Mouse (Mus musculus): ENCODE measurements around the gene Tor4a. TPM values are rescaled to one million over a fixed set of nuclear protein-coding genes. Genes with fewer than 3 reads are reported as not detected.

The Tor4a gene
- polyA plus RNA-seq, 1 experiment = 52.8 TPM

GRCm38 (mm10) chr2:25195211-25196156, 1.2 kb downstream of the Tor4a start:
- Histone ChIP-seq H3K4me1 (ENCODE audit: control insufficient read depth, insufficient read depth, low read length) (peaks cover 26% of the 10 kb centered on the region), H3K4me3 (replicated peaks; ENCODE audit: extremely low read depth, low read depth, low read length) (peak overlapping the region; percentile 61)
- DNase-seq = peak; percentile 72
- TF ChIP-seq POLR2A (IDR thresholded peaks at IDR 0.05; ENCODE audit: borderline replicate concordance, extremely low read depth, low read depth, low read length) (no peak), CTCF (IDR thresholded peaks at IDR 0.05; ENCODE audit: insufficient read depth, low read length) (no peak)
- WGBS = 22% methylated on average over 55 of the region's 55 CpGs

GRCm38 (mm10) chr2:25194486-25195171, 2.1 kb downstream of the Tor4a start:
- Histone ChIP-seq H3K4me1 (ENCODE audit: control insufficient read depth, insufficient read depth, low read length) (peaks cover 26% of the 10 kb centered on the region), H3K4me3 (replicated peaks; ENCODE audit: extremely low read depth, low read depth, low read length) (peak overlapping the region; percentile 4)
- DNase-seq = peak; percentile 29
- TF ChIP-seq CTCF (IDR thresholded peaks at IDR 0.05; ENCODE audit: insufficient read depth, low read length) (no peak), POLR2A (IDR thresholded peaks at IDR 0.05; ENCODE audit: borderline replicate concordance, extremely low read depth, low read depth, low read length) (0 out of 2 replicates have a peak, but pooled peaks have one; percentile 28)
- 52% methylated on average over 17 of the region's 17 CpGs for WGBS

DNA sequence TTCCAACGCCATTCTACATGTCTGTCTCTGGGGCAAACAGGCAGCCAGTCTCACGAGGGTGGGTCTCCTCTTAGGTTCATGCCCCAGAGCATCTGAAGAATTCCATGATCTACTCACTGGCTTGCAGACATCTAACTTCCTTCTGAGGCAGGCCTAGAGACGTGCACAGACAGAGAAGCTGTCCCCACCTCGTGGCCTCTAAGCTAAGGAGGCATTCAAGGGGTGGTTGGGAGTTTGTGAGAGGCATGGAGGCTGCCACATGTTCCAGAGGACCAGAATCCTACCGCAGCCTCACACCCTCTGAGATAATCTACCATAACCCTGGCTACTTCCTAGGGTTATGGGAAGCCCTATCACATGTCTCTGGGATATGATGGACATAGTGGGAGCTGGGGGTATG, 2.7 kb downstream of the Tor4a start:
- no peak for DNase-seq
- Histone ChIP-seq H3K4me1 (ENCODE audit: control insufficient read depth, insufficient read depth, low read length) (peaks cover 26% of the 10 kb centered on the region), H3K4me3 (replicated peaks; ENCODE audit: extremely low read depth, low read depth, low read length) (no peak overlapping the region)
- 63% methylated on average over 5 of the region's 5 CpGs for WGBS
- TF ChIP-seq POLR2A (IDR thresholded peaks at IDR 0.05; ENCODE audit: borderline replicate concordance, extremely low read depth, low read depth, low read length) (no peak), CTCF (IDR thresholded peaks at IDR 0.05; ENCODE audit: insufficient read depth, low read length) (no peak)

DNA sequence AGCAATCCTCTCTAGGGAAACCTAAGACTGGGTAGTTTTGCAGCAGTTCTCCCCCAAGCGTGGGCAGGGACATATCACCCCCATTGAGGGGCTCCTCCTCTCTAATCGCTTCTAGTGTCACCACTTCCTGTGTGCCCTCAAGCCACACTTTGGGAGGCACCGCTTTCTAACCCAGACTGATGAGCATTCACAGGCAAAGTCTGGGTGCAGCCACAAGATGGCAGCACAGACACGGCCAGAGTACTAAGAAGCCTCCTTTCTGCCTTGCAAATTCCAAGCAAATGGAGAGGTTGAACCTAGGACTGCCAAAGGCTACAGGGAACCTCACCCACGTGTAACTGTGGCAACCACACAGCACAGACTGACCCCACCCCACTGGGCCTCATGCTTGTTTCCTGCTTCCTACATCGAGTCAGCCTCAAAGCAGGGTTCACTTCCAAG, 3.3 kb downstream of the Tor4a start:
- TF ChIP-seq POLR2A (IDR thresholded peaks at IDR 0.05; ENCODE audit: borderline replicate concordance, extremely low read depth, low read depth, low read length) (0 out of 2 replicates have a peak, but pooled peaks have one; percentile 18), CTCF (IDR thresholded peaks at IDR 0.05; ENCODE audit: insufficient read depth, low read length) (peak; percentile 93)
- peaks cover 26% of the 10 kb centered on the region for H3K4me1 ChIP-seq (ENCODE audit: control insufficient read depth, insufficient read depth, low read length)
- peak; percentile 80 for DNase-seq
- no peak overlapping the region for H3K4me3 ChIP-seq (replicated peaks; ENCODE audit: extremely low read depth, low read depth, low read length)
- WGBS = under 1% methylated on average over 6 of the region's 6 CpGs

- H3K4me3 ChIP-seq (replicated peaks; ENCODE audit: extremely low read depth, low read depth, low read length) = no peak overlapping the region
- WGBS = 89% methylated on average over 6 of the region's 6 CpGs
- TF ChIP-seq POLR2A (IDR thresholded peaks at IDR 0.05; ENCODE audit: borderline replicate concordance, extremely low read depth, low read depth, low read length) (no peak), CTCF (IDR thresholded peaks at IDR 0.05; ENCODE audit: insufficient read depth, low read length) (no peak)
- DNase-seq = no peak
- H3K4me1 ChIP-seq (ENCODE audit: control insufficient read depth, insufficient read depth, low read length) = no peaks in the 10 kb centered on the region
These were observed 8.8 kb downstream of the Tor4a start for GRCm38 (mm10) chr2:25187841-25188240.

- no peak overlapping the region for H3K4me3 ChIP-seq (replicated peaks; ENCODE audit: extremely low read depth, low read depth, low read length)
- DNase-seq = no peak
- no peaks in the 10 kb centered on the region for H3K4me1 ChIP-seq (ENCODE audit: control insufficient read depth, insufficient read depth, low read length)
- WGBS = 53% methylated on average over 5 of the region's 5 CpGs
- TF ChIP-seq POLR2A (IDR thresholded peaks at IDR 0.05; ENCODE audit: borderline replicate concordance, extremely low read depth, low read depth, low read length) (no peak), CTCF (IDR thresholded peaks at IDR 0.05; ENCODE audit: insufficient read depth, low read length) (no peak)
These were observed 10.1 kb downstream of the Tor4a start for GRCm38 (mm10) chr2:25186575-25186930.

DNA sequence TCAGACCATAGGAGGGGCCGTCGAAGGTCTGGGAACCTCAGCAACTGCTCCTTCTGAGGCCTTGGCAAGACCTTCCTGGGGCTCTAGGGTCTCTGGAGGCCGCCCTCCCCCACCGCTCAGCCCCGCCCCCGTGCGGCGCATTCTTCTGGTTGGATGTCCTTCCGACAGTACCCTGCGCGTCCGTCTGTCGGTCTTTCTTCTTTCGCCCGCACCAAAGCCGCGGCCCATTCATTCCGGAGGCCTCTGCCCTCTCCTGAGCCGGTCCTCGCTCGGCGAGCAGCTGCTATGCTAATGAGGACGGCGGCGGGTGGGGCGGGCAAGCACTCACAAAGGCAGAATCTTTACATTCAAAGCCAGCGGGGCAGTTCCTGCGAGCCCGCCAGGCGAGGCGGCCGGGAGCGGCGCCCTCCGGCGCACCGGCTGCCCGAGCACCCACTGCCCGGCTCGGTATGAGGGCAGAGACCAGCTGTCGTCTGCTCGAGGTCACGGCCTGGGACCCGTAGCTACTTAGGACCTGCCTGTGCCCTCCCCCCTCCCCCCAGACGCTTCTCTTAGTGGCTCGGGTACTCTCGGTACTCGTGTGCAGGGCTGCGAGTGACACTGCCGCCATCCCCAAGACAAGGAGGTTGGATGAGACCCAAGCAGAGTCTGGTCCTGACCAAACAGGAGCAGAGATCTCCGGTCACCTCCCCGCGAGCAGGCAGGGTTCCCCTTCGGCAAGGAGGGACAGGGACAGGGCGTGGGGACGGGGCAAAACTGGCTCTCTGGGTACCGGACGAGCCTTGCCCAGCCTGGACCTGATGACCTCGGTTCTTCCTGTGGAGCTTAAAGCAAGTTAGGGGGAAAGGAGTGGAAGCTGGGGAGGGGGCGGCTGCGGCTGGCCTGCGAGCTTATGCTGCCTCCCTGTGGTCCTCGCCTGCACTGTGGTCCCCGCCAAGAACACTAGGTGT, 10.8 kb downstream of the Tor4a start:
- Histone ChIP-seq H3K4me1 (ENCODE audit: control insufficient read depth, insufficient read depth, low read length) (no peaks in the 10 kb centered on the region), H3K4me3 (replicated peaks; ENCODE audit: extremely low read depth, low read depth, low read length) (peak overlapping the region; percentile 6)
- peak; percentile 62 for DNase-seq
- WGBS = 3% methylated on average over 64 of the region's 64 CpGs
- no peak for TF ChIP-seq POLR2A (IDR thresholded peaks at IDR 0.05; ENCODE audit: borderline replicate concordance, extremely low read depth, low read depth, low read length)
- peak; percentile 39; the same call in 1 of the 2 replicates for TF ChIP-seq CTCF (IDR thresholded peaks at IDR 0.05; ENCODE audit: insufficient read depth, low read length)

GRCm38 (mm10) chr2:25184496-25184895, 12.2 kb downstream of the Tor4a start:
- Histone ChIP-seq H3K4me1 (ENCODE audit: control insufficient read depth, insufficient read depth, low read length) (no peaks in the 10 kb centered on the region), H3K4me3 (replicated peaks; ENCODE audit: extremely low read depth, low read depth, low read length) (no peak overlapping the region)
- no peak; the same call in 1 of the 2 replicates for TF ChIP-seq POLR2A (IDR thresholded peaks at IDR 0.05; ENCODE audit: borderline replicate concordance, extremely low read depth, low read depth, low read length)
- no peak for TF ChIP-seq CTCF (IDR thresholded peaks at IDR 0.05; ENCODE audit: insufficient read depth, low read length)
- no peak for DNase-seq
- WGBS = 89% methylated on average over 7 of the region's 7 CpGs
